Mouse (Mus musculus) lung, embryonic 14.5 days (tissue): Measurements from ENCODE around the gene Gm29666. TPM values are rescaled to one million over a fixed set of nuclear protein-coding genes. Genes with fewer than 3 reads are reported as not detected.

Source experiments
- ATAC-seq: fragments of 200-750 bp; cut with Nextera tagmentation; 2 replicates; pipeline ENCODE4 v1.8.0; 2017; ENCODE audit warnings: mild to moderate bottlenecking, moderate TSS enrichment, moderate library complexity; ENCODE audit not compliant: insufficient read depth
- DNase-seq: peaks from one replicate; pipeline ENCODE4 v3.0.0-alpha.2; 2015
- H3K27ac ChIP-seq: fragments of 300-500 bp; sonication (generic); 2 replicates; pipeline ENCODE4 v1.5.1; 2014; ENCODE audit warnings: low read depth, mild to moderate bottlenecking, moderate library complexity
- H3K27me3 ChIP-seq: fragments of 300-500 bp; sonication (generic); 2 replicates; pipeline ENCODE4 v1.6.1; 2014; ENCODE audit warnings: low read length, control low read depth; ENCODE audit not compliant: insufficient read depth
- H3K36me3 ChIP-seq: fragments of 300-500 bp; sonication (generic); 2 replicates; pipeline ENCODE4 v1.6.1; 2014; ENCODE audit warnings: control low read depth; ENCODE audit not compliant: insufficient read depth
- H3K4me1 ChIP-seq: fragments of 300-500 bp; sonication (generic); 2 replicates; pipeline ENCODE4 v1.6.1; 2014; ENCODE audit warnings: antibody characterized with exemption, control low read depth; ENCODE audit not compliant: insufficient read depth
- H3K4me2 ChIP-seq: fragments of 300-500 bp; sonication (generic); 2 replicates; pipeline ENCODE4 v1.6.1; 2014; ENCODE audit warnings: mild to moderate bottlenecking
- H3K4me3 ChIP-seq: fragments of 300-500 bp; sonication (generic); 2 replicates; pipeline ENCODE4 v1.5.1; 2014; ENCODE audit warnings: low read depth, low read length
- H3K9ac ChIP-seq: fragments of 300-500 bp; sonication (generic); 2 replicates; pipeline ENCODE4 v1.6.1; 2014
- H3K9me3 ChIP-seq: fragments of 300-500 bp; sonication (generic); 2 replicates; pipeline ENCODE4 v1.6.1; 2016; ENCODE audit warnings: low read depth, low read length, control low read depth
- CTCF ChIP-seq: IDR thresholded peaks from 2 replicates; pipeline ENCODE4 v1.5.1; 2016; ENCODE audit warnings: antibody characterized with exemption, low read depth
- WGBS: fragments of 180-500 bp; shearing (Covaris S2); extraction: QIAGEN DNeasy Blood & Tissue Kit; methylation state at CpG from one replicate; pipeline ENCODE4 v1.1.7; 2014; 5-methylcytosine and 5-hydroxymethylcytosine counted together
- microRNA-seq: library from miRNA; unstranded; fragments of <30 nt; microRNA quantifications from one replicate; pipeline ENCODE4, GENCODE M21; 2016; ENCODE audit warnings: borderline number of aligned reads
- polyA plus RNA-seq: library from polyadenylated mRNA; unstranded; fragments of >200 nt; fragmentation: Nextera tagmentation; extraction: Ambion mirVana; gene quantifications from 2 replicates; pipeline ENCODE4 v1.2.1, GENCODE M21; 2014

The Gm29666 gene
- polyA plus RNA-seq, 1 experiment from 2014 or later = 0.63 TPM

- DNase-seq = no peak
- no peak for TF ChIP-seq CTCF
- Histone ChIP-seq H3K36me3 (no peaks in the 10 kb centered on the region), H3K9ac (no peak overlapping the region), H3K27ac (no peak overlapping the region), H3K9me3 (no peaks in the 10 kb centered on the region), H3K4me1 (no peaks in the 10 kb centered on the region), H3K4me2 (no peak overlapping the region), H3K4me3 (no peak overlapping the region), H3K27me3 (no peaks in the 10 kb centered on the region)
- WGBS = 70% methylated on average over 12 of the region's 12 CpGs
- no peak for ATAC-seq
These were observed 42.6 kb downstream of the Gm29666 start for GRCm38 (mm10) chr15:84877029-84877815.

- ATAC-seq = no peak
- Histone ChIP-seq H3K9ac (no peak overlapping the region), H3K36me3 (no peaks in the 10 kb centered on the region), H3K4me1 (no peaks in the 10 kb centered on the region), H3K27me3 (no peaks in the 10 kb centered on the region), H3K9me3 (no peaks in the 10 kb centered on the region), H3K27ac (no peak overlapping the region), H3K4me3 (no peak overlapping the region), H3K4me2 (no peak overlapping the region)
- DNase-seq = no peak
- TF ChIP-seq CTCF = no peak
- WGBS = 72% methylated on average over 4 of the region's 4 CpGs
These were observed 46.0 kb downstream of the Gm29666 start for GRCm38 (mm10) chr15:84873867-84874266.

DNA sequence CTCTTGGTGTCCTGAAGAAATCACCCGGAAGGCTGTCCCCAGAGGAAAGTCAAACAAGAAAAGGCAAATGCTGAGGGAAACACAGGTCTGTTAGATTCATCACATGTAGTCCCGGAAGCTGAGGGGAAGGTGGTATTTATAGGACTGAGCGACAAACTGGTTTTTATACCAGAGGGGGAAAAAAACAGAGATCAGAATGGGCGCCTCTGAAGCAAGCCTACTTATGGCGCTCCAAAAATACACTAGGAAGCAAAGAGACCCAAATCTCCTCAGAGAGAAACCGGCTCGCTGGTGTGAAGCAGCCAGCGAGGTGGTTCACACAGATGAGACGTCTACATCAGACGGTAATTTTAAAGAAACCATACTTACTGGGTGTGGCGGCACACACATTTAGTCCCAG lies 46.8 kb downstream of the Gm29666 start:
- Histone ChIP-seq H3K9me3 (no peaks in the 10 kb centered on the region), H3K4me1 (no peaks in the 10 kb centered on the region), H3K27ac (no peak overlapping the region), H3K4me3 (no peak overlapping the region), H3K4me2 (no peak overlapping the region), H3K27me3 (no peaks in the 10 kb centered on the region), H3K9ac (no peak overlapping the region), H3K36me3 (no peaks in the 10 kb centered on the region)
- no peak for TF ChIP-seq CTCF
- WGBS = 77% methylated on average over 11 of the region's 11 CpGs
- ATAC-seq (no peak), DNase-seq (no peak)

GRCm38 (mm10) chr15:84871802-84872201 lies 48.0 kb downstream of the Gm29666 start:
- 83% methylated on average over 3 of the region's 3 CpGs for WGBS
- H3K4me1 ChIP-seq = no peaks in the 10 kb centered on the region

GRCm38 (mm10) chr15:84861911-84862310 lies 57.9 kb downstream of the Gm29666 start:
- H3K9ac ChIP-seq = no peak overlapping the region
- no peak for DNase-seq
- ATAC-seq = no peak
- H3K4me2 ChIP-seq = no peak overlapping the region
- 0 out of 2 replicates have a peak, but pooled peaks cover 4% of the 10 kb centered on the region for H3K27me3 ChIP-seq
- H3K4me1 ChIP-seq = 0 out of 2 replicates have a peak, but pooled peaks cover 3% of the 10 kb centered on the region
- no peaks in the 10 kb centered on the region for H3K36me3 ChIP-seq
- no peak overlapping the region for H3K27ac ChIP-seq
- TF ChIP-seq CTCF = no peak
- no peaks in the 10 kb centered on the region for H3K9me3 ChIP-seq
- WGBS = 89% methylated on average over 8 of the region's 8 CpGs
- no peak overlapping the region for H3K4me3 ChIP-seq

More at GRCm38 (mm10) chr15:84871802-84872201, 48.0 kb downstream of the Gm29666 start:
- no peaks in the 10 kb centered on the region for H3K36me3 ChIP-seq
- no peak overlapping the region for H3K27ac ChIP-seq
- no peaks in the 10 kb centered on the region for H3K9me3 ChIP-seq
- DNase-seq (no peak), ATAC-seq (no peak)
- TF ChIP-seq CTCF = no peak
- H3K9ac ChIP-seq = no peak overlapping the region
- H3K4me2 ChIP-seq = no peak overlapping the region
- H3K27me3 ChIP-seq = no peaks in the 10 kb centered on the region
- H3K4me3 ChIP-seq = no peak overlapping the region

Small RNAs within 50 kb of the gene (microRNA-seq; reads per million reads assigned to microRNA genes)
- 36.8 reads per million, percentile 39 among the genes with 10 or more reads in this experiment for gene Mir1249

Other genes with a start within 250 kb of the Gm29666 start
- gene Arhgap8, start 200.0 kb downstream of the Gm29666 start, polyA plus RNA-seq = 17.4 and 18.1 TPM in 2 replicates
- 0.88 and 1.8 TPM in 2 replicates for gene Phf21b, start 64.0 kb downstream of the Gm29666 start, polyA plus RNA-seq
- gene Nup50, start 3.4 kb upstream of the Gm29666 start, polyA plus RNA-seq = 44.5 and 48.2 TPM in 2 replicates
- gene 5031439G07Rik, start 68.5 kb upstream of the Gm29666 start, polyA plus RNA-seq = 11.6 and 13.5 TPM in 2 replicates
- gene Upk3a, start 97.1 kb upstream of the Gm29666 start, polyA plus RNA-seq = 2.4 and 3.3 TPM in 2 replicates
- 37.0 and 37.5 TPM in 2 replicates for gene Fam118a, start 108.9 kb upstream of the Gm29666 start, polyA plus RNA-seq
- 0.16 and 0.21 TPM in 2 replicates for gene Smc1b, start 211.9 kb upstream of the Gm29666 start, polyA plus RNA-seq
- 0.36 and 0.37 TPM in 2 replicates for gene Ribc2, start 212.0 kb upstream of the Gm29666 start, polyA plus RNA-seq